Mouse (Mus musculus) C2C12 (cell line): ENCODE data around the gene Capn15.

Experiments used
- CTCF ChIP-seq: IDR thresholded peaks from one replicate; pipeline ENCODE4 v1.5.1; 2011; ENCODE audit not compliant: control insufficient read depth, insufficient read depth, insufficient read length
- FOSL1 ChIP-seq: IDR thresholded peaks from one replicate; pipeline ENCODE4 v1.8.0; 2011; ENCODE audit warnings: mild to moderate bottlenecking, low read length; ENCODE audit not compliant: poor library complexity, insufficient read depth, severe bottlenecking
- MYOD1 ChIP-seq: IDR thresholded peaks from one replicate; pipeline ENCODE4 v1.6.1; 2011; ENCODE audit warnings: low read depth; ENCODE audit not compliant: control insufficient read depth, insufficient read length
- MYOG ChIP-seq: IDR thresholded peaks from one replicate; pipeline ENCODE4 v1.6.1; 2011; ENCODE audit not compliant: control insufficient read depth, insufficient read length; ENCODE audit errors: extremely low read depth
- USF1 ChIP-seq: IDR thresholded peaks from one replicate; pipeline ENCODE4 v1.6.1; 2011; ENCODE audit warnings: low read depth, mild to moderate bottlenecking, control low read depth, moderate library complexity

DNA sequence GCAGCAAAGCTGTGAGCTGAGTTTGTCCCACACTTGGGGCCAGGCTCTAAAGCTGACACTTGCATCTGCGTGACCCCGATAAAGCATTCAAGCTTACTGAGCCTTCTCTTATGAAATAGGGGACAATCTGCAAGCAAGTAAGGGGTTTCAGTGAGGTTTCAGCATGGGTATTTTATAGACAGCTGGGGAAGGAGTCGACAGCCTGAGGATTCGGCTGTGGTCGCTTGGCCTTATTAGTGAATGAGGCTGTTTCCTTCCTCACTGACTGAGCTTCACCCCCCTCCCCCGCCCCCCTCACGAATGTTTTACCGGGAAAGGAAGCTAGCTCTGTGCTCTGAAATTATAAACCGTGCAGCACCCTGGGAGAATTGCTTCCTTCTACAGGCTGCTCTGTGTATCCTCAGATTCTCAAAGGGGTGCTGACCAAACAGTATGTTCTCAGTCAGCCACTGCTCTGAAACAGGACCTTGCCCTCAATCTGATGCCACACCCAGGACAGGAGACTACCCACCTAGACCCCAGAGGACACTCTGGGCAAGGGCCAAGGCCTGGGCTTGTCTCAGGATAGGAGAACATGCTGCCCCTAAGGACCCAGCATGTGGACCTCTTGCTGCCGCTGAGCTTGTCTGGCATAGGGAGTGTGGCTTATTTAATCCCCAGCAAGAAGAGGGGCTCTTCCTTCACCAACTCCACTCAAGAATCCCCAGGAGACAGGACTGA, 20.3 kb upstream of the Capn15 start:
- TF ChIP-seq CTCF, result no peak
- no peak for TF ChIP-seq MYOD1
- no peak for TF ChIP-seq MYOG
- no peak for TF ChIP-seq FOSL1
- no peak for TF ChIP-seq USF1
